Mouse (Mus musculus) heart, postnatal 36 days (tissue): ENCODE results near the gene Scn9a. TPM values are rescaled to one million over a fixed set of nuclear protein-coding genes. Genes with fewer than 3 reads are reported as not detected.

Source experiments
- DNase-seq, 2 experiments: peaks; one replicate each; pipeline ENCODE4 v3.0.0; 2021 to 2022
- intact Hi-C: fragments of 180-260 bp; cut with DNase I; formaldehyde crosslinking; loops from one replicate; pipeline ENCODE4 v1.15.1; 2025
- total RNA-seq, 2 experiments: library from RNA; stranded (reverse); gene quantifications; 2 replicates each; pipeline ENCODE4 v1.2.3; 2021

Scn9a gene
- total RNA-seq, 2 experiments from 2014 or later = 0.03 TPM; not detected in 1

- DNase-seq = no peak
- intact Hi-C loops = no loop called here
These were observed 169.8 kb downstream of the Scn9a start for GRCm38 (mm10) chr2:66464874-66465458.

GRCm38 (mm10) chr2:66463916-66464315 is 170.8 kb downstream of the Scn9a start:
- no peak for DNase-seq
- intact Hi-C loops = no loop called here

- intact Hi-C loops = no loop called here
- no peak for DNase-seq
These were observed 172.3 kb downstream of the Scn9a start for GRCm38 (mm10) chr2:66462458-66462857.

- no peak for DNase-seq
- intact Hi-C loops = no loop called here
These were observed 194.1 kb downstream of the Scn9a start, which contains the start of gene Scn1a for GRCm38 (mm10) chr2:66440711-66441110. Scn1a (minus strand) TSS chr2:66440840.

- intact Hi-C loops = no loop called here
These were observed 194.8 kb downstream of the Scn9a start for GRCm38 (mm10) chr2:66439764-66440471.

GRCm38 (mm10) chr2:66436286-66436685 is 198.5 kb downstream of the Scn9a start:
- intact Hi-C loops = no loop called here
- no peak for DNase-seq

More at GRCm38 (mm10) chr2:66439764-66440471, 194.8 kb downstream of the Scn9a start:
- DNase-seq = no peak

Other genes starting within 250 kb of the Scn9a start
- not detected for gene Scn1a, start 194.1 kb downstream of the Scn9a start, total RNA-seq
- 10 to 100 TPM; 11.2 to 12.2 TPM for gene Scn7a, start 150.0 kb upstream of the Scn9a start, total RNA-seq